Mouse (Mus musculus): ENCODE results near the gene Rsph1.

The Rsph1 gene

GRCm38 (mm10) chr17:31304895-31305775 lies 28.0 kb upstream of the Rsph1 start:
- DNase-seq (ENCODE audit: low read depth, low spot score), result peak; percentile 56

- no peak for DNase-seq (ENCODE audit: low read depth, low spot score)
These were observed 26.2 kb upstream of the Rsph1 start for GRCm38 (mm10) chr17:31303401-31303800.

- DNase-seq (ENCODE audit: low read depth, low spot score), result no peak
These were observed 23.6 kb upstream of the Rsph1 start for GRCm38 (mm10) chr17:31300736-31301135.

GRCm38 (mm10) chr17:31299981-31300380 lies 22.8 kb upstream of the Rsph1 start:
- no peak for DNase-seq (ENCODE audit: low read depth, low spot score)

GRCm38 (mm10) chr17:31298419-31299209 lies 21.4 kb upstream of the Rsph1 start:
- no peak for DNase-seq (ENCODE audit: low read depth, low spot score)

- DNase-seq (ENCODE audit: low read depth, low spot score), result no peak
These were observed 20.3 kb upstream of the Rsph1 start for GRCm38 (mm10) chr17:31297521-31297939.

GRCm38 (mm10) chr17:31295892-31296781 lies 19.0 kb upstream of the Rsph1 start:
- no peak for DNase-seq (ENCODE audit: low read depth, low spot score)

- DNase-seq (ENCODE audit: low read depth, low spot score), result no peak
These were observed 18.2 kb upstream of the Rsph1 start for GRCm38 (mm10) chr17:31295215-31295891.

GRCm38 (mm10) chr17:31294363-31295214 lies 17.4 kb upstream of the Rsph1 start:
- DNase-seq (ENCODE audit: low read depth, low spot score), result no peak

- DNase-seq (ENCODE audit: low read depth, low spot score), result no peak
These were observed 13.7 kb upstream of the Rsph1 start for GRCm38 (mm10) chr17:31290859-31291258.

- no peak for DNase-seq (ENCODE audit: low read depth, low spot score)
These were observed 13.1 kb upstream of the Rsph1 start for GRCm38 (mm10) chr17:31290311-31290710.

- DNase-seq (ENCODE audit: low read depth, low spot score), result no peak
These were observed 12.0 kb upstream of the Rsph1 start for GRCm38 (mm10) chr17:31288999-31289726.

- DNase-seq (ENCODE audit: low read depth, low spot score), result no peak
These were observed 10.0 kb upstream of the Rsph1 start for GRCm38 (mm10) chr17:31287216-31287615.

- DNase-seq (ENCODE audit: low read depth, low spot score), result no peak
These were observed 9.3 kb upstream of the Rsph1 start, which contains the start of gene Slc37a1 for GRCm38 (mm10) chr17:31286492-31286891. Gene Slc37a1, plus strand, starts transcription at chr17:31286792.

- no peak for DNase-seq (ENCODE audit: low read depth, low spot score)
These were observed 8.7 kb upstream of the Rsph1 start for GRCm38 (mm10) chr17:31285867-31286266.

- no peak for DNase-seq (ENCODE audit: low read depth, low spot score)
These were observed 5.5 kb upstream of the Rsph1 start for GRCm38 (mm10) chr17:31282687-31283053.

GRCm38 (mm10) chr17:31281830-31282686 lies 4.9 kb upstream of the Rsph1 start:
- no peak for DNase-seq (ENCODE audit: low read depth, low spot score)

GRCm38 (mm10) chr17:31280269-31280668 lies 3.1 kb upstream of the Rsph1 start:
- no peak for DNase-seq (ENCODE audit: low read depth, low spot score)

Measured in skeletal muscle tissue, adult 2 months (tissue).